Mouse (Mus musculus) adrenal gland, adult 2 months (tissue): ENCODE data around the gene Hnf4a. TPM values are rescaled to one million over a fixed set of nuclear protein-coding genes. Genes with fewer than 3 reads are reported as not detected.
"Not testable (repeated sequence)": the region's sequence is repeated elsewhere in the genome, so short reads cannot be mapped to it uniquely, and the experiment has no call there.

Source experiments
- DNase-seq: peaks from one replicate; pipeline ENCODE4 v3.0.0; 2021
- polyA plus RNA-seq: library from polyadenylated mRNA; depleted of rRNA; stranded (reverse); fragments of >200 nt; gene quantifications from 2 replicates; pipeline ENCODE4 v1.2.3, GENCODE M21; 2012; rRNA removed
- total RNA-seq, 2 experiments: library from RNA; stranded (reverse); gene quantifications; 2 replicates each; pipeline ENCODE4 v1.2.3; 2021

Gene Hnf4a
- total and polyA plus RNA-seq, 3 experiments: 0.14 to 1.1 (median 0.15) TPM

GRCm38 (mm10) chr2:163621401-163621800, 114.8 kb downstream of the Hnf4a start:
- not testable (repeated sequence) for DNase-seq

Other genes starting within 250 kb of the Hnf4a start
- 1 to 10 TPM; 3.1 to 6.2 TPM for gene Jph2, start 108.8 kb upstream of the Hnf4a start, total RNA-seq
- 8.2 and 8.3 TPM in 2 replicates for gene Jph2, start 108.8 kb upstream of the Hnf4a start, polyA plus RNA-seq
- 10 to 100 TPM; 29.2 to 49.2 TPM for gene Oser1, start 82.1 kb upstream of the Hnf4a start, total RNA-seq
- gene Oser1, start 82.1 kb upstream of the Hnf4a start, polyA plus RNA-seq: 3.0 TPM in 2 replicates
- 1 to 10 TPM; 2.2 to 4.2 TPM for gene Gdap1l1, start 68.3 kb upstream of the Hnf4a start, total RNA-seq
- 6.5 and 8.7 TPM in 2 replicates for gene Gdap1l1, start 68.3 kb upstream of the Hnf4a start, polyA plus RNA-seq
- 100 to 1,000 TPM in 1 of 2 experiments, 10 to 100 TPM in 1; 88.8 to 102 TPM for gene Fitm2, start 34.2 kb upstream of the Hnf4a start, total RNA-seq
- 58.7 and 60.9 TPM in 2 replicates for gene Fitm2, start 34.2 kb upstream of the Hnf4a start, polyA plus RNA-seq
- not detected for gene R3hdml, start 14.5 kb upstream of the Hnf4a start, total RNA-seq
- gene R3hdml, start 14.5 kb upstream of the Hnf4a start, polyA plus RNA-seq: not detected in 2 replicates
- 10 to 100 TPM; 25.6 to 27.0 TPM for gene Ttpal, start 95.5 kb downstream of the Hnf4a start, total RNA-seq
- 27.3 and 32.3 TPM in 2 replicates for gene Ttpal, start 95.5 kb downstream of the Hnf4a start, polyA plus RNA-seq
- gene Serinc3, start 138.3 kb downstream of the Hnf4a start, total RNA-seq: 100 to 1,000 TPM; 482 to 621 TPM
- 402 and 442 TPM in 2 replicates for gene Serinc3, start 138.3 kb downstream of the Hnf4a start, polyA plus RNA-seq
- gene Pkig, start 151.6 kb downstream of the Hnf4a start, total RNA-seq: 10 to 100 TPM; 37.1 to 49.1 TPM
- gene Pkig, start 151.6 kb downstream of the Hnf4a start, polyA plus RNA-seq: 146 and 147 TPM in 2 replicates
- gene Ada, start 243.4 kb downstream of the Hnf4a start, total RNA-seq: 1 to 10 TPM; 4.1 to 5.5 TPM
- gene Ada, start 243.4 kb downstream of the Hnf4a start, polyA plus RNA-seq: 0.65 and 0.69 TPM in 2 replicates